Mouse (Mus musculus) neural tube, embryonic 12.5 days (tissue): ENCODE data around the gene Lgals1. TPM values are rescaled to one million over a fixed set of nuclear protein-coding genes. Genes with fewer than 3 reads are reported as not detected.

Experiments used
- ATAC-seq: fragments of 200-750 bp; cut with Nextera tagmentation; 2 replicates; pipeline ENCODE4 v1.8.0; 2017; ENCODE audit warnings: low read depth, mild to moderate bottlenecking, moderate TSS enrichment, moderate library complexity; ENCODE audit not compliant: low FRiP score
- H3K27ac ChIP-seq: fragments of 300-500 bp; sonication (generic); 2 replicates; pipeline ENCODE4 v1.5.1; 2016
- H3K27me3 ChIP-seq: fragments of 300-500 bp; sonication (generic); replicated peaks from 2 replicates; pipeline ENCODE4 v1.6.1; 2016; ENCODE audit warnings: mild to moderate bottlenecking
- H3K36me3 ChIP-seq: fragments of 300-500 bp; sonication (generic); 2 replicates; pipeline ENCODE4 v1.6.1; 2016; ENCODE audit warnings: mild to moderate bottlenecking
- H3K4me1 ChIP-seq: fragments of 300-500 bp; sonication (generic); 2 replicates; pipeline ENCODE4 v1.6.1; 2016
- H3K4me2 ChIP-seq: fragments of 300-500 bp; sonication (generic); replicated peaks from 2 replicates; pipeline ENCODE4 v1.6.1; 2016; ENCODE audit warnings: mild to moderate bottlenecking
- H3K4me3 ChIP-seq: fragments of 300-500 bp; sonication (generic); 2 replicates; pipeline ENCODE4 v1.5.1; 2016
- H3K9ac ChIP-seq: fragments of 300-500 bp; sonication (generic); 2 replicates; pipeline ENCODE4 v1.6.1; 2016; ENCODE audit warnings: mild to moderate bottlenecking
- H3K9me3 ChIP-seq: fragments of 300-500 bp; sonication (generic); 2 replicates; pipeline ENCODE4 v1.6.1; 2016; ENCODE audit warnings: mild to moderate bottlenecking
- WGBS: fragments of 180-500 bp; shearing (Covaris S2); methylation state at CpG from one replicate; pipeline ENCODE4 v1.1.7; 2016; 5-methylcytosine and 5-hydroxymethylcytosine counted together
- polyA plus RNA-seq: library from polyadenylated mRNA; unstranded; fragments of >200 nt; fragmentation: Nextera tagmentation; extraction: Ambion mirVana; gene quantifications from 2 replicates; pipeline ENCODE4 v1.2.1, GENCODE M21; 2016

Gene Lgals1
- polyA plus RNA-seq, 1 experiment from 2014 or later: 328 TPM

DNA sequence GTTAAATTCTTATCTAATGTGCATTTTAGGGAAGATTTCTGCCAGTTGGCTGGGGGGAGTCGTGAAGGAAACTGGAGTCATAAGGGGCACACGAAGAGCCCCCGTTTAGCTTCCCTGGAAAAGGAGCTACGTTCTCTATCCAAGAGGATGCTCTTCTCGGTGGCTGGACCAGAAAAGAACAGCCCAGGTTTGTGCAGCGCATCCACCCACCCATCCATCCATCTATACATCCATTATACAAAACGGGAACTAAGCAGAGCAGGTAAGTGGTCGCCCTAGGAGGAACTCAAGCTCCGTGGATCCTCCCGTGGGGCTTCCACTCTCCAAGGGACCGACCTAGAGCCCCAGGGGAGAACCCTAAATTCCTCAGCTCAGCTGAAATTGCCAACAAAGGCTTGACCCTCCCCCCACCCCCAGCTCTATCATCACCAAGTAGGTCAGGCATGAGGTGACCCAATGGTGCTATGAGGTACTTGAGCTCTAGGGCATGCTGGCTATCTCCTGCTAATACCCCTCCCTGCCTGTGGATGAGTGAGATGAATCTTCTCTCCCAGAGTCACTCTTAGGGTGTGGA, 21.7 kb downstream of the Lgals1 start:
- no peaks in the 10 kb centered on the region for H3K9me3 ChIP-seq
- no peak overlapping the region for H3K27ac ChIP-seq
- peak overlapping the region; percentile 64 for H3K4me2 ChIP-seq
- H3K4me3 ChIP-seq: peak overlapping the region; percentile 58
- ATAC-seq: peak; percentile 38; the same call in 1 of the 2 replicates
- H3K27me3 ChIP-seq: no peaks in the 10 kb centered on the region
- peaks cover 19% of the 10 kb centered on the region for H3K36me3 ChIP-seq
- H3K4me1 ChIP-seq: peaks cover 19% of the 10 kb centered on the region
- 4% methylated on average over 11 of the region's 11 CpGs for WGBS
- peak overlapping the region; percentile 67 for H3K9ac ChIP-seq

DNA sequence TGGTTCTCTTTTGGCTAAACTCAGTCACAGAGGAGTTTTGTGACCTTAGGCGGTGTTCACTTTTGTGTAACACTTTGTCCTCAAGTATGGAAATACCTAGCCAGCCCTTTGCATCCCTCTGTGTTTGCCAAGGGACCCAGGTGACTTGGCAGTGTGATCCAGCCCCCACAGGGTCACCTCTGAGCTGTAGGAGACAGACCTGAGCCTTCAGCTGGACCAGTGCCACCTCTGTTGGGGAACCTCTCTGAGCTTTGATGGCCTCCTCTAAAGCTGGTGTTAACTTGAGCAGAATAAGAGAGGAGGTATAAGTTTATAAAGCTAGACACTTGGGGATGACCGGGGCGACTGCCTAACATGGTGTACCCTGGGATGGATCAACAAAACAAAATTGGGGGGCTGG, 22.4 kb downstream of the Lgals1 start:
- no peak for ATAC-seq

DNA sequence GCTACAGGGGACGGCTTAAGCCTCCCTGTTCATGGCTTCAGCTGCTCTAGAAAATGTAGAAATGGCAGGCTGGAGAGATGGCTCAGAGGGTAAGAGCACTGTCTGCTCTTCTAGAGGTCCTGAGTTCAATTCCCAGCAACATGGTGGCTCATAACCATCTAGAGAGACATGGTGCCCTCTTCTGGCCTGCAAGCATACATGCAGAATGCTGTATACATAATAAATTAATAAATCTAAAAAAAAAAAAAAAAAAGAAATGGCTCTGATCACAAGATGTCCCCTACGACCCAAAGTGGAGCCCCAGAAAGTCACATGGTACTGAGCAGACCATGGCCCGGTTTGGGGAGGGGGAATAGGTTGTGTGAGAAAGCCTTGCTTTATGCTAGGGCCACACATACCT, 29.1 kb downstream of the Lgals1 start:
- Histone ChIP-seq H3K4me1 (no peaks in the 10 kb centered on the region), H3K9ac (no peak overlapping the region), H3K27ac (no peak overlapping the region), H3K27me3 (no peaks in the 10 kb centered on the region), H3K36me3 (peaks cover 59% of the 10 kb centered on the region), H3K4me3 (no peak overlapping the region), H3K4me2 (no peak overlapping the region), H3K9me3 (no peaks in the 10 kb centered on the region)
- no peak for ATAC-seq
- WGBS: 71% methylated on average over 3 of the region's 3 CpGs

More for the DNA sequence above, 22.4 kb downstream of the Lgals1 start:
- H3K4me3 ChIP-seq: no peak overlapping the region; the same call in 1 of the 2 replicates
- H3K27ac ChIP-seq: no peak overlapping the region
- H3K4me1 ChIP-seq: peaks cover 19% of the 10 kb centered on the region
- peak overlapping the region; percentile 64 for H3K4me2 ChIP-seq
- WGBS: 95% methylated on average over 3 of the region's 3 CpGs
- H3K27me3 ChIP-seq: no peaks in the 10 kb centered on the region
- H3K9me3 ChIP-seq: no peaks in the 10 kb centered on the region
- peaks cover 25% of the 10 kb centered on the region for H3K36me3 ChIP-seq
- H3K9ac ChIP-seq: no peak overlapping the region

DNA sequence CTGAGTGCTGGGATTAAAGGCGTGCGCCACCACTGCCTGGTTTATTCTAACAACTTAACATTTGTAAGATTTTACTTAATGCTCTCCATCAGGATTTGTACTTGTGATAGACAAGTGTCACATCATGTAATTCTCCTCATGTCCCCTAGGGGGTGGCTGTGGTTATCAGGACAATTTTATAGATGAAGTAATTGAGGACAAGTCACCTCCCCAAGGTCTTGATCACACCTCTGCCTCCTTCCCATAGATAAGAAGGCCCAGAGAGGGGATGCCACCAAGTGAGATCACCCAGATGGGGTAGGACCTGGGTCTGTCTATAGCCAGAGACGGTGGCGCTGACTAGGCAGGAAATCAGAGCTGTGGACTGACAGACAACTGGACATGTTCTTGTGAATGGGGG, 29.8 kb downstream of the Lgals1 start:
- Histone ChIP-seq H3K36me3 (peaks cover 63% of the 10 kb centered on the region), H3K9ac (no peak overlapping the region), H3K27me3 (no peaks in the 10 kb centered on the region), H3K4me2 (no peak overlapping the region), H3K9me3 (no peaks in the 10 kb centered on the region), H3K4me1 (no peaks in the 10 kb centered on the region), H3K4me3 (no peak overlapping the region), H3K27ac (no peak overlapping the region)
- ATAC-seq: no peak
- WGBS: 88% methylated on average over 4 of the region's 4 CpGs

DNA sequence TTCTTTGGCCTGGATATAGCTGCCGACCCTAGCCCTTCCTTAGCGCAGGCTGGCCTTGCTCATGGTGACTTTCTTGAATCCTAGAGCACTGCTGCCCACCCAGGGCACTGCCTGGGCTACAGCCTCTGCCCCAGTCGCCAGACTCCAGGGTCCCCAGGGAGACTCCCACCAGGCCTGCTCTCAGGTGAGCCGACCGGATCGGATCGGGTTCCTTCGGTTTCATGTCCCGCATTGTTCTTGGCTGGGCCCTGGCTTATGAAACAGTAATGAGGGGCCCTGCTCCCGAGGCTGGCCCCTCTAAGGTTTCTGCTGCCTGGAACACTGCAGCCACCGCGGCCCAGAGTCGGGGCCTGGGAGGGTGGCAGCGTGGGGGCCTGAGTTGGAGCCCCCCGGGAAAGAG, 30.5 kb downstream of the Lgals1 start:
- H3K36me3 ChIP-seq: peaks cover 62% of the 10 kb centered on the region
- no peak overlapping the region for H3K4me2 ChIP-seq
- no peaks in the 10 kb centered on the region for H3K9me3 ChIP-seq
- WGBS: 76% methylated on average over 15 of the region's 15 CpGs
- no peaks in the 10 kb centered on the region for H3K4me1 ChIP-seq
- H3K4me3 ChIP-seq: no peak overlapping the region
- no peak overlapping the region for H3K9ac ChIP-seq
- no peak overlapping the region for H3K27ac ChIP-seq
- H3K27me3 ChIP-seq: no peaks in the 10 kb centered on the region
- ATAC-seq: 0 out of 2 replicates have a peak, but pooled peaks have one; percentile 4

GRCm38 (mm10) chr15:78959537-78959936, 33.0 kb downstream of the Lgals1 start:
- H3K36me3 ChIP-seq: peaks cover 46% of the 10 kb centered on the region

DNA sequence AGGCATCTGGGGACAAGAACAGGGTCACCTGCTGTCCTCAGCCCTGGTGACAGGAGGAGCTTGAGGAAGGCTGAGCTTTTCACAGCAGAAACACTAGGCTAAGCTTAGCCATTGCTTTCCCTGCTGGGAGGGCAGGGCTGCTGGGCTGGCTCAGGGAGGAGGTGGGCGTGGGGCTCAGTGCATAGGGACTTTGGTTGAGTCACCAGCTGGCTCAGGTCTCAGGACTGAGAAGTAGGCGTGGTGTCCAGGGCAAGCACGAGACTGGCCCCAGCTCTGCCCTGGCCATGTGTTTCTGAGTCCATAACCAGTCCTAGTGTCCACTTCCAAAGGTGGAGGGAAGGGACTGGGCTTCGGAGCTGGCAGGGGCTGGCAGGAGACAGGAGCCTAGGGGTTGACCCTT, 33.6 kb downstream of the Lgals1 start:
- Histone ChIP-seq H3K9ac (no peak overlapping the region), H3K27ac (no peak overlapping the region), H3K4me3 (no peak overlapping the region), H3K27me3 (no peaks in the 10 kb centered on the region), H3K4me2 (no peak overlapping the region), H3K9me3 (no peaks in the 10 kb centered on the region), H3K36me3 (peaks cover 45% of the 10 kb centered on the region), H3K4me1 (0 out of 2 replicates have a peak, but pooled peaks cover 6% of the 10 kb centered on the region)
- WGBS: 79% methylated on average over 4 of the region's 4 CpGs
- ATAC-seq: no peak

More at GRCm38 (mm10) chr15:78959537-78959936, 33.0 kb downstream of the Lgals1 start:
- no peaks in the 10 kb centered on the region for H3K9me3 ChIP-seq
- 92% methylated on average over 11 of the region's 11 CpGs for WGBS
- H3K9ac ChIP-seq: no peak overlapping the region
- no peak overlapping the region for H3K4me3 ChIP-seq
- no peaks in the 10 kb centered on the region for H3K27me3 ChIP-seq
- H3K4me1 ChIP-seq: 0 out of 2 replicates have a peak, but pooled peaks cover 6% of the 10 kb centered on the region
- no peak for ATAC-seq
- no peak overlapping the region for H3K4me2 ChIP-seq
- no peak overlapping the region for H3K27ac ChIP-seq

DNA sequence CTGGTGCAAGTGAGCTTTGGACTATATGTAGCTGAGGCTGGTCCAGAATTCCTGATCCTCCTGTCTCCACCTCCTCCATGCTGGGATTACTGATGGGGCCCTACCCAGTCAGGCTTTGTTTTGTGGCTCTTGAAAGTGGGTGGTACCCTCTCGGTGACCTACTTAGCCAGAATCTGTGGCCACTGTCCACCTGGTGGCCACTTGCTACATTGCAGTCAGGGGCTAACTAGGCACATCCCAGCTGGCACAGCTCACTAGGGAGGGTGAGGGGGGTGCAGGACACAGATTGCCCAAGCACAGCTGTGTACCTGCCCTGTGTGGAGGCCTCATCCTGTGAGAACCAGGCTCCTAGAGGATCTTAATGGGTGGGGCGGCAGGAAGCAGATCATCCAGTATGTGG, 36.4 kb downstream of the Lgals1 start:
- Histone ChIP-seq H3K4me3 (no peak overlapping the region), H3K9me3 (no peaks in the 10 kb centered on the region), H3K27me3 (no peaks in the 10 kb centered on the region), H3K27ac (no peak overlapping the region), H3K4me2 (no peak overlapping the region), H3K36me3 (peaks cover 55% of the 10 kb centered on the region), H3K9ac (no peak overlapping the region), H3K4me1 (0 out of 2 replicates have a peak, but pooled peaks cover 6% of the 10 kb centered on the region)
- 32% methylated on average over 2 of the region's 2 CpGs for WGBS
- ATAC-seq: no peak

- no peak for ATAC-seq
- 82% methylated on average over 6 of the region's 6 CpGs for WGBS
Measured at GRCm38 (mm10) chr15:78971626-78972025, 45.1 kb downstream of the Lgals1 start.

DNA sequence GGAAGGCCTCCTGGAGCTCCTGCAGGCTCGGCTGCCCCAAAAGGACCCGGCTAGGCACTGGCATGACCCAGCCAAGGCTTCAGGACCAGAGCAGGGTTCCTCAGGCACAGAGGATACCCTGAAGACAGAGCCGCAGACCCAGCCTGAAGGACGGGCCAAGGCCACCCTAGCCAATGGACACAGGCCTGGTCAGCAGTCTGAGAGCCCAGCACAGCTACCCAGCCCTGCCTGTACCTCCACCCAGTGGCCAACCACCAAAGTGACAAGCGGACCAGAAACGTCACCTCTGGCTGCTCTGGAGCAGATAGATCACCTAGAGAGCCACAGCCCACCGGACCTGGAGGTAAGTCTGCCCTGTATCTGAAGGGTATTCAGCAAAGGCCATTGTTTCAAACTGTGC, 47.4 kb downstream of the Lgals1 start:
- Histone ChIP-seq H3K4me1 (peaks cover 6% of the 10 kb centered on the region), H3K4me2 (no peak overlapping the region), H3K36me3 (peaks cover 6% of the 10 kb centered on the region), H3K4me3 (no peak overlapping the region), H3K9ac (no peak overlapping the region), H3K9me3 (no peaks in the 10 kb centered on the region), H3K27me3 (no peaks in the 10 kb centered on the region), H3K27ac (no peak overlapping the region)
- no peak for ATAC-seq
- 79% methylated on average over 7 of the region's 7 CpGs for WGBS

More at GRCm38 (mm10) chr15:78971626-78972025, 45.1 kb downstream of the Lgals1 start:
- no peak overlapping the region for H3K9ac ChIP-seq
- no peaks in the 10 kb centered on the region for H3K27me3 ChIP-seq
- no peak overlapping the region for H3K4me2 ChIP-seq
- H3K27ac ChIP-seq: no peak overlapping the region
- peaks cover 24% of the 10 kb centered on the region for H3K36me3 ChIP-seq
- H3K9me3 ChIP-seq: no peaks in the 10 kb centered on the region
- no peaks in the 10 kb centered on the region for H3K4me1 ChIP-seq
- H3K4me3 ChIP-seq: no peak overlapping the region

DNA sequence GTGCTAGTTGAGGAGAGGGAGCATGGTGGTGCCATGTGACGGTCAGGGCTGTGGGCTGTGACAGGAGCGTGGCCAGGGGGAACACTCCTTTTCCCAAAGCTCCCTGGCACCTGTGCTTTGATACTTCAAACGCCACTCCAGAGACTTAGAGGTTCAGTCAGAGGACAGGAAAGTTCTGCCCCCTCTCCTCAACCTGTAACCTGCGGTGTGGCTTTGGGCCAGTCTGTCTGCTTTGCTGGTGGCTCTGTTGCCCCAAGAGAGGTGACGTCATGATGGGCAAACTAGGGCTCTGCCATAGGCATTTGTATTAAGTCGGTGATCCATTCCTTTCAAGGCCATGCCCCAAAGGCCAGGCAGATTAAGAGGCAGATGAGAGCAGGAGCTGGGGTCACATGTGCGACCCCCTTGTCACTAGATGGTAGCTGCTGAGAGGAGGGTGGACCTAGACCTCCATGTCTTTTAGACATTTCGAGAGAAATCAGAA, 51.2 kb downstream of the Lgals1 start:
- no peak overlapping the region for H3K4me2 ChIP-seq
- 95% methylated on average over 8 of the region's 8 CpGs for WGBS
- H3K9ac ChIP-seq: no peak overlapping the region
- no peak overlapping the region for H3K27ac ChIP-seq
- peaks cover 4% of the 10 kb centered on the region; the same call in 1 of the 2 replicates for H3K36me3 ChIP-seq
- H3K27me3 ChIP-seq: no peaks in the 10 kb centered on the region
- ATAC-seq: no peak
- no peak overlapping the region for H3K4me3 ChIP-seq
- H3K4me1 ChIP-seq: peaks cover 19% of the 10 kb centered on the region
- no peaks in the 10 kb centered on the region for H3K9me3 ChIP-seq

DNA sequence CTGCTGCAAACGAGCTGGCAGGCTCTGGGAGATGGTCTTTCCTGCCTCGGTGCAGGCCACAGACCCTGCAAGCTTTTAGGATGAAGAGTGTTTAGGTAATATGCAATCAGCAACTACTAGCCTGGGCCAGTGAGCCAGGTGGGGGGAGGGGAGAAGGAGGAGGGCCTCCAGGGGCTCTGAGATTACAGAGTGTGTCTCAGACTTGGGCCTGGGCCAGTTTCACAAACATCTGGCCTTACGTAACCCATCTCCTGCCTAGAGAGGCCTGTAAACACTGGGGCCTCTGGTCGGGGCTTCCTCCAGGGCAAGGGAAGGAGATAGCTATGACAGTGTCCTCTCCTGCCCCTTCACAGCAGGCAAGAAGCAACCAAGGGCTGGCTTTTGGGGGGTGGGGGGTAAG, 52.4 kb downstream of the Lgals1 start:
- Histone ChIP-seq H3K27ac (no peak overlapping the region), H3K4me2 (peak overlapping the region; percentile 30; the same call in 1 of the 2 replicates), H3K4me3 (no peak overlapping the region), H3K9ac (no peak overlapping the region), H3K9me3 (no peaks in the 10 kb centered on the region), H3K4me1 (peaks cover 27% of the 10 kb centered on the region), H3K36me3 (peaks cover 4% of the 10 kb centered on the region; the same call in 1 of the 2 replicates), H3K27me3 (no peaks in the 10 kb centered on the region)
- no peak for ATAC-seq
- WGBS: 40% methylated on average over 4 of the region's 4 CpGs
